Mouse (Mus musculus) MEL (cell line): ENCODE measurements around the gene Gm20388. TPM values are rescaled to one million over a fixed set of nuclear protein-coding genes. Genes with fewer than 3 reads are reported as not detected.

Experiments
- DNase-seq: peaks from one replicate; pipeline ENCODE4 v3.0.0; 2011; ENCODE audit warnings: low read depth, low spot score
- H3K27ac ChIP-seq: 2 replicates; pipeline ENCODE4 v1.5.1; 2012; ENCODE audit warnings: low read depth, mild to moderate bottlenecking, control low read depth, low read length, moderate library complexity; ENCODE audit not compliant: control insufficient read depth
- H3K27me3 ChIP-seq, 2 experiments: fragments of 150-350 bp in 1 of 2; sonication (generic) in 1 of 2; 2 replicates each; pipeline ENCODE4 v1.6.1; 2012; ENCODE audit warnings: low read length in 2 of 2, mild to moderate bottlenecking in 2 of 2, improper control_type of control experiment in 1 of 2, moderate library complexity in 1 of 2; ENCODE audit not compliant: insufficient read depth in 2 of 2, control insufficient read depth in 1 of 2
- H3K36me3 ChIP-seq, 2 experiments: 2 replicates each; pipeline ENCODE4 v1.6.1; 2012 to 2014; ENCODE audit warnings: low read length in 2 of 2, improper control_type of control experiment in 1 of 2, inconsistent platforms in 1 of 2, mild to moderate bottlenecking in 1 of 2; ENCODE audit not compliant: insufficient read depth in 2 of 2, control insufficient read depth in 1 of 2
- H3K4me1 ChIP-seq, 2 experiments: fragments of 150-350 bp in 1 of 2; sonication (generic) in 1 of 2; 2 replicates each; pipeline ENCODE4 v1.6.1; 2012; ENCODE audit warnings: low read length in 2 of 2, improper control_type of control experiment in 1 of 2, mild to moderate bottlenecking in 1 of 2; ENCODE audit not compliant: insufficient read depth in 2 of 2, control insufficient read depth in 1 of 2
- H3K4me3 ChIP-seq, 2 experiments: fragments of 150-350 bp in 1 of 2; sonication (generic) in 1 of 2; 2 replicates each; pipeline ENCODE4 v1.5.1; 2012; ENCODE audit warnings: low read depth in 2 of 2, low read length in 2 of 2, mild to moderate bottlenecking in 2 of 2, moderate library complexity in 2 of 2, control low read depth in 1 of 2, improper control_type of control experiment in 1 of 2; ENCODE audit not compliant: control insufficient read depth in 1 of 2, insufficient read depth in 1 of 2
- H3K79me2 ChIP-seq: 2 replicates; pipeline ENCODE4 v1.6.1; 2012; ENCODE audit warnings: mild to moderate bottlenecking, low read length, moderate library complexity; ENCODE audit not compliant: control insufficient read depth, poor library complexity, insufficient read depth
- H3K9ac ChIP-seq: 2 replicates; pipeline ENCODE4 v1.6.1; 2012; ENCODE audit warnings: low read depth, mild to moderate bottlenecking, control low read depth, low read length, moderate library complexity; ENCODE audit not compliant: control insufficient read depth, poor library complexity, severe bottlenecking
- H3K9me3 ChIP-seq: fragments of 150-350 bp; sonication (generic); replicated peaks from 2 replicates; pipeline ENCODE4 v1.6.1; 2012; ENCODE audit warnings: mild to moderate bottlenecking, low read length, improper control_type of control experiment, moderate library complexity; ENCODE audit not compliant: insufficient read depth
- CHD1 ChIP-seq: IDR thresholded peaks from 2 replicates; pipeline ENCODE4 v1.6.1; 2012; ENCODE audit warnings: low read depth, mild to moderate bottlenecking, inconsistent platforms, low read length, improper control_type of control experiment
- CHD2 ChIP-seq: IDR thresholded peaks from 2 replicates; pipeline ENCODE4 v1.6.1; 2011; ENCODE audit warnings: low read length, improper control_type of control experiment
- CTCF ChIP-seq, 3 experiments: IDR thresholded peaks in 2 of 3; conservative IDR thresholded peaks in 1 of 3; 2 replicates each; pipeline ENCODE4 v1.5.1; 2011 to 2012; ENCODE audit warnings: low read length in 3 of 3, low read depth in 2 of 3, mild to moderate bottlenecking in 2 of 3, improper control_type of control experiment in 1 of 3, inconsistent platforms in 1 of 3, mixed read lengths in 1 of 3, moderate library complexity in 1 of 3; ENCODE audit not compliant: control insufficient read depth in 1 of 3, insufficient read depth in 1 of 3, poor library complexity in 1 of 3, severe bottlenecking in 1 of 3
- E2F4 ChIP-seq: IDR thresholded peaks from 2 replicates; pipeline ENCODE4 v1.6.1; 2011; ENCODE audit warnings: low read depth, low read length, improper control_type of control experiment, borderline replicate concordance
- ELF1 ChIP-seq: IDR thresholded peaks from 2 replicates; pipeline ENCODE4 v1.6.1; 2014; ENCODE audit warnings: low read depth, mild to moderate bottlenecking, inconsistent platforms, low read length, improper control_type of control experiment, moderate library complexity
- ETS1 ChIP-seq: IDR thresholded peaks from 2 replicates; pipeline ENCODE4 v1.6.1; 2012; ENCODE audit warnings: low read depth, mild to moderate bottlenecking, inconsistent platforms, low read length, improper control_type of control experiment, moderate library complexity
- GABPA ChIP-seq: IDR thresholded peaks from 2 replicates; pipeline ENCODE4 v1.6.1; 2012; ENCODE audit warnings: low read depth, mild to moderate bottlenecking, inconsistent platforms, low read length, improper control_type of control experiment, moderate library complexity
- GATA1 ChIP-seq: IDR thresholded peaks from 2 replicates; pipeline ENCODE4 v1.6.1; 2011; ENCODE audit warnings: low read depth, low read length, improper control_type of control experiment
- HCFC1 ChIP-seq: IDR thresholded peaks from 2 replicates; pipeline ENCODE4 v1.6.1; 2012; ENCODE audit warnings: low read depth, mild to moderate bottlenecking, inconsistent platforms, low read length, improper control_type of control experiment, moderate library complexity
- JUND ChIP-seq: IDR thresholded peaks from 2 replicates; pipeline ENCODE4 v1.6.1; 2011; ENCODE audit warnings: low read depth, mild to moderate bottlenecking, improper control_type of control experiment, low read length
- MAFK ChIP-seq: IDR thresholded peaks from 2 replicates; pipeline ENCODE4 v1.6.1; 2011; ENCODE audit warnings: low read depth, mild to moderate bottlenecking, low read length, improper control_type of control experiment, borderline replicate concordance
- MAX ChIP-seq: IDR thresholded peaks from 2 replicates; pipeline ENCODE4 v1.6.1; 2011; ENCODE audit warnings: low read length, improper control_type of control experiment
- MAZ ChIP-seq: IDR thresholded peaks from 2 replicates; pipeline ENCODE4 v1.6.1; 2012; ENCODE audit warnings: low read depth, mild to moderate bottlenecking, inconsistent platforms, low read length, improper control_type of control experiment
- MEF2A ChIP-seq: IDR thresholded peaks from 2 replicates; pipeline ENCODE4 v1.6.1; 2014; ENCODE audit warnings: low read depth, mild to moderate bottlenecking, inconsistent platforms, low read length, improper control_type of control experiment; ENCODE audit not compliant: poor library complexity, insufficient replicate concordance, severe bottlenecking; ENCODE audit errors: extremely low read depth
- POLR2A ChIP-seq, 2 experiments: IDR thresholded peaks; 2 replicates each; pipeline ENCODE4 v1.6.1; 2011 to 2012; ENCODE audit warnings: low read length in 2 of 2, mild to moderate bottlenecking in 2 of 2, control low read depth in 1 of 2, improper control_type of control experiment in 1 of 2, low read depth in 1 of 2, moderate library complexity in 1 of 2; ENCODE audit not compliant: control insufficient read depth in 1 of 2, insufficient read depth in 1 of 2, poor library complexity in 1 of 2
- POLR2AphosphoS2 ChIP-seq: IDR thresholded peaks from 2 replicates; pipeline ENCODE4 v1.6.1; 2011; ENCODE audit warnings: low read length, improper control_type of control experiment
- POLR2AphosphoS5 ChIP-seq: IDR thresholded peaks from 2 replicates; pipeline ENCODE4 v1.6.1; 2012; ENCODE audit warnings: low read depth, borderline replicate concordance, mild to moderate bottlenecking, inconsistent platforms, low read length, moderate library complexity, mixed read lengths
- RAD21 ChIP-seq: IDR thresholded peaks from 2 replicates; pipeline ENCODE4 v1.6.1; 2011; ENCODE audit warnings: mild to moderate bottlenecking, low read depth, low read length, improper control_type of control experiment
- SIN3A ChIP-seq: IDR thresholded peaks from 2 replicates; pipeline ENCODE4 v1.6.1; 2012; ENCODE audit warnings: low read length, improper control_type of control experiment, inconsistent platforms
- SMC3 ChIP-seq: IDR thresholded peaks from 2 replicates; pipeline ENCODE4 v1.6.1; 2011; ENCODE audit warnings: low read depth, low read length, improper control_type of control experiment
- TAL1 ChIP-seq: IDR thresholded peaks from 2 replicates; pipeline ENCODE4 v1.6.1; 2012; ENCODE audit warnings: mild to moderate bottlenecking, inconsistent platforms, low read length, moderate library complexity, mixed read lengths
- TBP ChIP-seq: IDR thresholded peaks from 2 replicates; pipeline ENCODE4 v1.8.0; 2011; ENCODE audit warnings: low read depth, low read length, improper control_type of control experiment
- UBTF ChIP-seq: IDR thresholded peaks from 2 replicates; pipeline ENCODE4 v1.6.1; 2012; ENCODE audit warnings: low read depth, mild to moderate bottlenecking, inconsistent platforms, low read length, improper control_type of control experiment, moderate library complexity, borderline replicate concordance; ENCODE audit not compliant: insufficient read depth
- USF1 ChIP-seq: IDR thresholded peaks from 2 replicates; pipeline ENCODE4 v1.6.1; 2014; ENCODE audit warnings: low read depth, mild to moderate bottlenecking, inconsistent platforms, low read length, improper control_type of control experiment, moderate library complexity
- ZC3H11A ChIP-seq: IDR thresholded peaks from 2 replicates; pipeline ENCODE4 v1.6.1; 2012; ENCODE audit warnings: low read depth, mild to moderate bottlenecking, inconsistent platforms, low read length, improper control_type of control experiment
- ZNF384 ChIP-seq: IDR thresholded peaks from 2 replicates; pipeline ENCODE4 v1.6.1; 2012; ENCODE audit warnings: low read depth, mild to moderate bottlenecking, inconsistent platforms, low read length, improper control_type of control experiment
- polyA plus RNA-seq, 2 experiments: library from polyadenylated mRNA; stranded (reverse) in 1 of 2; unstranded in 1 of 2; fragments of >175 nt in 1 of 2; fragments of >200 nt in 1 of 2; gene quantifications; 2 replicates each; pipeline versions ENCODE4 v1.2.1 to v1.2.4; 2012; ENCODE audit warnings: low replicate concordance in 2 of 2, low read depth in 1 of 2; ENCODE audit not compliant: insufficient read length in 2 of 2, insufficient read depth in 1 of 2, missing spikeins in 1 of 2
- total RNA-seq: library from RNA; depleted of rRNA; stranded (reverse); fragments of 300-350 nt; gene quantifications from 2 replicates; pipeline ENCODE4 v1.2.3, GENCODE M21; 2012

The Gm20388 gene
- total and polyA plus RNA-seq, 3 experiments = 11.1 to 17.8 TPM; not detected in 1

DNA sequence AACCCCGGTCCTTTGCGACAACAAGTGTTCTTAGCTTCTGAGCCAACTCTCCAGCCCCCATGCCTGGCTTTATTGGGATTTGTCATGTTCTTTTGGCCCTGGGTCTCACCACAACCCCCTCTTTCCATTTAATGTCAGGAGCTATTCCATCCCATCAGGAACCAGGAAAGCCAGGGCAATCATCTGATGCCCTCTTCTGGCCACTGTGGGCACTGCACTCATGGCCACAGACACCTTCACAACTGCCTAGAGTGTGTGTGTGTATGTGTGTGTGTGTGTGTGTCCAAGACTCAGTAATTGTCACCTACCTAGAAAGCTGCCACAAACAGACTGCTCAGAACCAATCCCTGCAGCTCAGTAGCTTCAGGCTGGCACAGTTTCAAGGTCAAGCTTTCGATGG is 23.5 kb upstream of the Gm20388 start:
- no peaks in the 10 kb centered on the region for H3K79me2 ChIP-seq
- no peak overlapping the region for H3K27ac ChIP-seq
- H3K9me3 ChIP-seq = no peaks in the 10 kb centered on the region
- no peak overlapping the region for H3K4me3 ChIP-seq
- H3K4me1 ChIP-seq = 0 out of 4 replicates have a peak, but pooled peaks cover 0 to 14% of the 10 kb centered on the region in 2 experiments
- 0 out of 4 replicates have a peak, but pooled peaks cover 0 to 2% of the 10 kb centered on the region in 2 experiments for H3K27me3 ChIP-seq
- peak; percentile 59 for DNase-seq
- no peak overlapping the region for H3K9ac ChIP-seq
- H3K36me3 ChIP-seq = no peaks in the 10 kb centered on the region; a peak in 1 of 4 replicates
- TF ChIP-seq ZC3H11A = peak; percentile 77
- TF ChIP-seq CTCF (IDR thresholded peaks at IDR 0.05 in 2 of 3, conservative IDR thresholded peaks at IDR 0.05 in 1 of 3; ENCODE audit: control insufficient read depth in 1 of 3, insufficient read depth in 1 of 3, low read depth in 2 of 3, low read length in 3 of 3, poor library complexity in 1 of 3, severe bottlenecking in 1 of 3) = peak; percentile 81 to 96 (median 84)
- no peak for TF ChIP-seq GABPA
- peak; percentile 75 for TF ChIP-seq RAD21
- TF ChIP-seq SMC3 = peak; percentile 83
- no peak for TF ChIP-seq TAL1

DNA sequence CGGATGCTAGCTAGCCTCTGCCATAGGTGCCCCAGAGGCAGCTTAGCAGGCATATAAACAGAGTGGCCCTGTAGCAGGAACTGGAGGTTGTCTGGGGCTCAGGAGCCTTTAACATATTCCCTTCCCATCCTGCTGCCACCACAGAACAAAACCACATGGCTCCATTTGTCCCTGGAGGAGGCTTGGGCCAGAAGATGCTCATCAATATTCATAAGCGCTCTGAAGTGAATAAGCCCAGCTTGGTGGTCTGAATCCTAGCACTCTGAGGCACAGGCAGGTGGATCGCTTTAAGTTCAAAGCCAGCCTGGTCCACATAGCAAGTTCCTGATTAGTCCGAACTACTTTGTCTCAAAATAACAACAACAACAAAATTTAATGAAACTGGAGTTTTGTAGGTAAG is 22.6 kb upstream of the Gm20388 start:
- Histone ChIP-seq H3K9ac (no peak overlapping the region), H3K4me3 (no peak overlapping the region), H3K36me3 (no peaks in the 10 kb centered on the region; a peak in 1 of 4 replicates), H3K27ac (no peak overlapping the region), H3K9me3 (no peaks in the 10 kb centered on the region), H3K79me2 (no peaks in the 10 kb centered on the region), H3K4me1 (0 out of 4 replicates have a peak, but pooled peaks cover 0 to 14% of the 10 kb centered on the region in 2 experiments), H3K27me3 (0 out of 4 replicates have a peak, but pooled peaks cover 0 to 2% of the 10 kb centered on the region in 2 experiments)
- TF ChIP-seq POLR2A (IDR thresholded peaks at IDR 0.05; ENCODE audit: control insufficient read depth in 1 of 2, insufficient read depth in 1 of 2, low read depth in 1 of 2, low read length in 2 of 2, poor library complexity in 1 of 2) (no peak), POLR2AphosphoS5 (no peak), USF1 (no peak), CHD2 (no peak), ZNF384 (no peak), E2F4 (no peak), SIN3A (no peak), MEF2A (no peak), HCFC1 (no peak), JUND (no peak), GATA1 (no peak), MAFK (no peak), CHD1 (no peak), MAX (no peak), ELF1 (no peak), TBP (no peak), MAZ (no peak), ETS1 (no peak), UBTF (no peak), POLR2AphosphoS2 (no peak)
- DNase-seq = no peak
